Mouse (Mus musculus) midbrain, embryonic 10.5 days (tissue): Measurements from ENCODE around the gene 4930595D18Rik. TPM values are rescaled to one million over a fixed set of nuclear protein-coding genes. Genes with fewer than 3 reads are reported as not detected.
A peak's percentile ranks its signal among the peaks of the same experiment; 100 is the strongest.

Experiments
- DNase-seq: peaks from one replicate; pipeline ENCODE4 v3.0.0-alpha.2; 2017; ENCODE audit warnings: low spot score
- H3K27ac ChIP-seq: fragments of 300-500 bp; sonication (generic); replicated peaks from 2 replicates; pipeline ENCODE4 v1.5.1; 2016; ENCODE audit warnings: mild to moderate bottlenecking
- H3K27me3 ChIP-seq: fragments of 300-500 bp; sonication (generic); 2 replicates; pipeline ENCODE4 v1.6.1; 2016; ENCODE audit warnings: low read depth, mild to moderate bottlenecking; ENCODE audit not compliant: poor library complexity, severe bottlenecking
- H3K36me3 ChIP-seq: fragments of 300-500 bp; sonication (generic); 2 replicates; pipeline ENCODE4 v1.6.1; 2016; ENCODE audit warnings: mild to moderate bottlenecking, moderate library complexity
- H3K4me1 ChIP-seq: fragments of 300-500 bp; sonication (generic); 2 replicates; pipeline ENCODE4 v1.6.1; 2016
- H3K4me3 ChIP-seq: fragments of 300-500 bp; sonication (generic); 2 replicates; pipeline ENCODE4 v1.5.1; 2016; ENCODE audit warnings: mild to moderate bottlenecking, moderate library complexity
- H3K9me3 ChIP-seq: fragments of 300-500 bp; sonication (generic); replicated peaks from 2 replicates; pipeline ENCODE4 v1.6.1; 2016; ENCODE audit warnings: mild to moderate bottlenecking
- WGBS: fragments of 180-500 bp; shearing (Covaris S2); methylation state at CpG from one replicate; pipeline ENCODE4 v1.1.7; 2016; 5-methylcytosine and 5-hydroxymethylcytosine counted together
- polyA plus RNA-seq: library from polyadenylated mRNA; unstranded; fragments of >200 nt; fragmentation: Nextera tagmentation; extraction: Ambion mirVana; gene quantifications from 2 replicates; pipeline ENCODE4 v1.2.1, GENCODE M21; 2016

The 4930595D18Rik gene
- not detected in 2 replicates for polyA plus RNA-seq

DNA sequence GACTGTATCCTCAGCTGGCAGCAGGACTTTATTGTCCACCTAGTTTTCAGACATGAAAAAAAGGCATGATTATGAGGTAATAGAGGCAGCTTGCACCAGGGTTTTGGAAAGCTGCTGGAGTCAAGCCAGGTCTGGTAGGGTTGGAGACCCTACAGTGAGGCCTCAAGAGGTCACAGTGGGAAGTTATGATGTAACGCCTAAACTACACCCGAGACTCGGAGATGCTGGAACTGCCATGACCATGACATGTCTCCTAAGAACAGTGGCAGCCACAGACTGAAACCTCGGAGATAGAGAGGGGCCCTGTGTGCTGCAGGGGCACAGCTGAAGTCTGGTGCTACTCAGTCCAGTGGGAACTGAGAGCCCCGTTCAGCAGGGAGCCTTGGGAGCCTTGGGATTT, at the start of gene 4930595D18Rik:
Gene 4930595D18Rik (minus strand): TSS at position 16 of the 400 bp plus-strand sequence.
- DNase-seq, result no peak
- Histone ChIP-seq H3K27ac (no peak within 1 kb of the TSS), H3K4me1 (no peaks in the 10 kb centered on the region; the same call in 1 of the 2 replicates), H3K27me3 (no peaks in the 10 kb centered on the region), H3K36me3 (0 out of 2 replicates have a peak, but pooled peaks cover under 1% of the 10 kb centered on the region), H3K4me3 (no peak within 1 kb of the TSS), H3K9me3 (no peaks in the 10 kb centered on the region)
- 89% methylated on average over 5 of the region's 5 CpGs for WGBS

DNA sequence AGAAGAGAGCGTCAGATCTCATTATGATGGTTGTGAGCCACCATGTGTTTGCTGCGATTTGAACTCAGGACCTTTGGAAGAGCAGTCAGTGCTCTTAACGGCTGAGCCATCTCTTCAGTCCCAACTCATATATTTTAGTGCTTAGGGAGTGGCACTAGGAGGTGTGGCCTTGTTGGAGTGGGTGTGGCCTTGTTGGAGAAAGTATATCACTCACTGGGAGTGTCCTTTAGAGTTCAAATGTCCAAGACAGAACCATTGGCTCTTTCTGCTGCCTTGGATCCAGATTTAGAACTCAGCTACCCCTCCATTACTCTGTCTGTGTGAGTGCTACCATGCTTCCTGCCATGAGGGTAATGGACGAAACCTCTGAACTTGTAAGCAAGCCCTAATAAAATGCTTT, 49.5 kb upstream of the 4930595D18Rik start:
- WGBS, result 93% methylated on average over 4 of the region's 4 CpGs
- Histone ChIP-seq H3K27ac (no peak overlapping the region), H3K4me3 (no peak overlapping the region), H3K27me3 (no peaks in the 10 kb centered on the region), H3K9me3 (no peaks in the 10 kb centered on the region), H3K36me3 (peaks cover 35% of the 10 kb centered on the region), H3K4me1 (no peaks in the 10 kb centered on the region)
- DNase-seq, result no peak

DNA sequence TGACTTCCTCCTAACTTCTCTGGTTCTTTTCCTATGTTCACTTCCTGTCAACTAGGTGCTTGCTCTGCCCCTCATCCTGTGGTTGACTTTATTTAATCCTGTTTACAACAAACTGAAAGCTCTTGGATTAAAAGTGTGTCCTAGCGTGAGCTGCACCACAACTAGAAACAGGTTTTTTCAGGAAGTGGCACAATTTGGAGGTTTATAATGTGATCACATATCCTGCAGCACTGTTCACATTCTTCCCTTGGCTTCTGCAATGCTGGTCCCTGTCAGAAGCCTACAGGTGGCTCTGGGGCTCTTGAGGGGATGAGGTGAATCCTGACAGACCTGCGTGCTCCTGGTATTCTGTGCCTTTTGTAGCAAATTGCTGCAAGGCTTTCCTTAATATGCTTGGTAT, 46.5 kb upstream of the 4930595D18Rik start:
- WGBS, result 86% methylated on average over 2 of the region's 2 CpGs
- DNase-seq, result no peak
- no peaks in the 10 kb centered on the region for H3K9me3 ChIP-seq
- H3K27ac ChIP-seq, result no peak overlapping the region
- H3K4me3 ChIP-seq, result no peak overlapping the region
- H3K4me1 ChIP-seq, result no peaks in the 10 kb centered on the region
- peaks cover 22% of the 10 kb centered on the region for H3K36me3 ChIP-seq
- no peaks in the 10 kb centered on the region for H3K27me3 ChIP-seq

DNA sequence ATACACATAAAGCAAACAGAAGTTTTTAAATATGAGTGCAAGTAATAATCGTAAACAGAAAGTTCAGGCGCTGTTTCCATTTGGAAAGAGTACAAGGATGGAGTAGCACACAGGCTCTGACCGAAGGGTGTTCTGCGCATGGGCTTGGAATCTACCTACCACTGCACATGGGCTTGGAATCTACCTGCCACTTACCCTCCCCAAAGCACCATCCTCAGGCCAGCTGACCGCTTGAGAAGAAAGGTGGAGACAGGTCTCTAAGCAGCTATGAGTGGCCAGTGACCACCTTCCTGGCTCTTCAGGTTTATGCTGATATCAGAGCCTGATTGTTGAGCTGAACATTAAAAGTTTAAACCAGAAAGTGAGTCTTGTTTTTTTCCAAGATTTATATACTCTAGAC, 44.2 kb upstream of the 4930595D18Rik start:
- no peak for DNase-seq
- 95% methylated on average over 5 of the region's 5 CpGs for WGBS
- no peaks in the 10 kb centered on the region for H3K9me3 ChIP-seq
- no peak overlapping the region for H3K27ac ChIP-seq
- no peaks in the 10 kb centered on the region for H3K27me3 ChIP-seq
- no peak overlapping the region for H3K4me3 ChIP-seq
- no peaks in the 10 kb centered on the region for H3K4me1 ChIP-seq
- H3K36me3 ChIP-seq, result peaks cover 19% of the 10 kb centered on the region

DNA sequence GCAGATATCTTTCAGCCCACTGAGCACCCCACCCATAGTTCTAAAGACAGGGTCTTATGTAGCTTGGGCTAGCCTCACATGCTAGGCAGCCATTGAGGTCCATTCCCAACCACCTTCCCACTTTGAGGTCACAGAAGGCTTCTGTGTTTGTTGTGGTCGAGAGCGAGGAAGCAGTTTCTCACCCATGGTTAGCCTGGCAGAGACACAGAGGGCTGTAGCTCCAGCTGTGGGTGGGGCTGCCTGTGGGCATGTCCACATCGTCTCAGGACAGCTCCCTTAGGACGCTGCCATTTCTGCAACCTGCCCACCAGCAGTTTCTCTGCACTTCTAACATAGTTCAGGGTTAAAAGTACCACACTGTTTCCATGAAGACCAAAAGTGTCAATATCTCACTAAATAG, 43.1 kb upstream of the 4930595D18Rik start:
- Histone ChIP-seq H3K4me3 (no peak overlapping the region), H3K27ac (no peak overlapping the region), H3K4me1 (no peaks in the 10 kb centered on the region), H3K36me3 (peaks cover 28% of the 10 kb centered on the region), H3K9me3 (peaks cover under 1% of the 10 kb centered on the region; the same call in 1 of the 2 replicates), H3K27me3 (no peaks in the 10 kb centered on the region)
- no peak for DNase-seq
- WGBS, result 79% methylated on average over 4 of the region's 4 CpGs

DNA sequence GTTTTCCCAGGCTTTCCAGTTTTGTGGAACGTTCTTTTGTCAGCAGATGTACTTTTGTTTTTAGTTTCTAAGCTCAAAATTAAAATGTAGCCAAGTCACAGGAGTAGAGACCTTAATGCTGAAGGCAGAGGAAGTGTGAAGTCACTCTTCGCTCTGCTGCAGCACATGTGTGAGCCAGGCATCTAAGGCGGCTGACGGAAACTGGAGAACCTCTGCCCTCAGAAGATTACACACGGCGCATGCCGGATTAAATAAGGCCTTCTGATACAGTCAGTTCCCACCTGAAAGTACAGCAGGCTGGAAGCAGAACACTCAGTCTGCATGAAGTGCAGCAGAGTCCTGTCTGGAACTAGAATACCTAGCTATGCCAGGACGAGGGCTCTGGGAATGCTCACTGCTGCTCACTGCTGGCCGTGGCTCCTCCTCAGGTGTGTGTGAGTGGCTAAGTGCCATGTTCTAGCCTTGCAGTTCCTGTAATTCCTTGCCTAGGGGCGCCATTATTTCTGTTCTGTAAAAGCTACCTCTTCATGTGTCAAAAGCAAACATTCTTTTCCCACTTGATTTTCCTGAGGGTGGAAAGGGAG, 41.0 kb upstream of the 4930595D18Rik start:
- H3K27me3 ChIP-seq, result no peaks in the 10 kb centered on the region
- no peak for DNase-seq
- H3K4me1 ChIP-seq, result no peaks in the 10 kb centered on the region
- WGBS, result 87% methylated on average over 10 of the region's 10 CpGs
- no peak overlapping the region for H3K27ac ChIP-seq
- peaks cover 49% of the 10 kb centered on the region for H3K36me3 ChIP-seq
- no peak overlapping the region for H3K4me3 ChIP-seq
- H3K9me3 ChIP-seq, result peaks cover 16% of the 10 kb centered on the region

DNA sequence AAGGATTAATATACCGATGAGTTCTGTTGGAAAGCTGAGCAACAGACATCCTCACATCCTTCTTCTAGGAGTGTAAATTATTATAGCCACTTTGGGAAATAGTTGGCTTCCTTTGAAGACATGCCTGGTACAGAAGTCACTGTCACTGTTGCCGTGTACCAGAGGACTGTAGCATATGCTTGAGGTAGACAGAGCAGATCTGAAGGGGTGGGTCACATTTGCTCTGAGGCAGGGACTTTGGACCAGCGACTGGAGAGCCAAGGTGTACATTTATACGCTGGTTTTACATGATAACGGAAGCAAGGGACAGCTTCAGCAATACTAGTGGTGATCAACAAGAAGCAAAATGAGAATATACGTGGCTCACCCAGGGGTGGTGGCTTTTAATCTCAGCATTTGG, 34.6 kb upstream of the 4930595D18Rik start:
- H3K9me3 ChIP-seq, result peaks cover 16% of the 10 kb centered on the region
- no peaks in the 10 kb centered on the region for H3K27me3 ChIP-seq
- 92% methylated on average over 6 of the region's 6 CpGs for WGBS
- no peak for DNase-seq
- peaks cover 43% of the 10 kb centered on the region for H3K36me3 ChIP-seq
- no peaks in the 10 kb centered on the region for H3K4me1 ChIP-seq
- no peak overlapping the region for H3K4me3 ChIP-seq
- H3K27ac ChIP-seq, result no peak overlapping the region

DNA sequence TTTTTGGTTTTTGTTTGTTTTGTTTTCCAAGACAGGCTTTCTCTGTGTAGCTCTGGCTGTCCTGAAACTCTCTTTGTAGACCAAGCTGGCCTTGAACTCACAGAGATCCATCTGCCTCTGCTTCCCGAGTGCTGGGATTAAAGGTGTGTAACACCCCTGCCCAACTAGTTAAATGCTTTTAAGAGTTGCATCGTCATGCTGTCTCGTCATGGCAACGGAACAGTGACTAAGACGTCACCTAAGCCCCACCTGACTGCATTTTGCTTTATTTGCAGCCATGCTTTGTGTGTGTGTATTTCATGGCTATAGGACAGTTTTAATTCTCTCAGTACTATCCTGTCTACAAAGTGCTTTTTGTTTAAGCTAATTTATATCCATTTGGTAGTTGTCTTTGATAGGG, 27.4 kb upstream of the 4930595D18Rik start:
- no peaks in the 10 kb centered on the region; the same call in 1 of the 2 replicates for H3K4me1 ChIP-seq
- H3K36me3 ChIP-seq, result no peaks in the 10 kb centered on the region
- no peaks in the 10 kb centered on the region for H3K9me3 ChIP-seq
- DNase-seq, result no peak
- no peak overlapping the region for H3K27ac ChIP-seq
- H3K27me3 ChIP-seq, result no peaks in the 10 kb centered on the region
- H3K4me3 ChIP-seq, result no peak overlapping the region
- WGBS, result 79% methylated on average over 5 of the region's 5 CpGs

DNA sequence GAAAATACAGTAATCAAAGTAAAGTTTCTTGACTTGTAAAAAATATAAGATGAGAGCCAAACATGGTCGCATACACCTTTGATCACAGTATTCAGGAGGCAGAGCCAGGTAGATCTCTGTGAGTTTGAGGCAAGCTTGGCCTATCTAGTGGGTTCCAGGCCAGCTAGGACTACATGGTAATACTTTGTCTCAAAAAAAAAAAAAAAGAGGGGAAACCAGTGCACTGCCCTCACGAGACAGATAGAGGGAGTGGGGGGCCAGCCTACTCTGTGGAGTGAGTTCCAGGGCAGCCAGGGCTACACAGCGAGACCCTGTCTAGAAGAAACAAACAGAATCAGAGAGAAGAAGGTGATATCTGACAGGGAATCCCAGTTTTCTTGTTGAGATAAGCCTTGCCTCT, 23.4 kb upstream of the 4930595D18Rik start:
- Histone ChIP-seq H3K4me3 (no peak overlapping the region), H3K27ac (no peak overlapping the region), H3K27me3 (no peaks in the 10 kb centered on the region), H3K4me1 (peaks cover 12% of the 10 kb centered on the region), H3K36me3 (no peaks in the 10 kb centered on the region), H3K9me3 (no peaks in the 10 kb centered on the region)
- DNase-seq, result no peak
- 75% methylated on average over 3 of the region's 3 CpGs for WGBS

DNA sequence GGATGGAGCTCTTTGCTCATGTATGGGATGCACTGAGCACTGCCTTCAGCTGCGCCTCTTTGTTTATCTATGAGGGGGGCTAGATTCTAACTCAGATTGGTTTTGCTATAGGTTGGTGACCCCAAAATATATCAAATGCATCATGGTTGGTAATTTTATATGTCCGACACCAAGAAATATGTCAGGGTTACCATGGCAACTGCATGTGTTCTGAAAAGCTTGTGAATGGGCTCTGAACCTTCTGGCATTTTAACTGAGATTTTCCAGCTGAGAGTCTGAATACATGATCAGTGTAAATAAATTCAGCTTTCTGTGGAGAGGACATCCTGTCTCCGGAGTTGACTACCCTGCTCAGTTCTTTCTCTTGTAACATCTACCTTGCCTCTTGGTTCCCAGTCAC, 19.7 kb upstream of the 4930595D18Rik start:
- DNase-seq, result no peak
- Histone ChIP-seq H3K9me3 (no peaks in the 10 kb centered on the region), H3K36me3 (peaks cover 4% of the 10 kb centered on the region; the same call in 1 of the 2 replicates), H3K4me3 (no peak overlapping the region), H3K4me1 (peaks cover 12% of the 10 kb centered on the region), H3K27me3 (no peaks in the 10 kb centered on the region), H3K27ac (no peak overlapping the region)
- WGBS, result 74% methylated on average over 3 of the region's 3 CpGs

DNA sequence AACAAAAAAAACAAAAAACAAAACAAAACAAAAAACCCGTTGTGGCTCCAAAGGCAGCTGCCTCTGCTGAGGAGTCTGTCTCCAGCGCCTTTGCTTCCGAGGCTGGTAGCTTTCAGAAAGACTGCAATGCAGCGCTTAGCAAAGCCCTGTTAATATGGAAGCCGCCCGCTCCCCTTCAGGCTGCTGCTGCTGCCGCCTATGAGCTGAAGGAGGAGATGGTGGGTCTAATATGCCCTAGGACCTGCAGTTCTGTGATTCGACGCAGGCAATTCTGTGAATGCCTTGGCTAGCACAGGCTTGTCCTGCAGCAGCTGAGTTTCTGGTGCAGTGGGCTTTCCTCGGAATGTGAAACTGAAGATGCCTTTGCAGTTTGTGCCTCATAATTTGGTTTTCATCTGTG, 18.8 kb upstream of the 4930595D18Rik start:
- H3K4me3 ChIP-seq, result no peak overlapping the region
- 0 out of 2 replicates have a peak overlapping the region, but pooled peaks have one; percentile 46 for H3K27ac ChIP-seq
- H3K9me3 ChIP-seq, result no peaks in the 10 kb centered on the region
- no peaks in the 10 kb centered on the region for H3K27me3 ChIP-seq
- H3K36me3 ChIP-seq, result peaks cover 4% of the 10 kb centered on the region; the same call in 1 of the 2 replicates
- no peak for DNase-seq
- WGBS, result 80% methylated on average over 10 of the region's 10 CpGs
- H3K4me1 ChIP-seq, result peaks cover 12% of the 10 kb centered on the region

DNA sequence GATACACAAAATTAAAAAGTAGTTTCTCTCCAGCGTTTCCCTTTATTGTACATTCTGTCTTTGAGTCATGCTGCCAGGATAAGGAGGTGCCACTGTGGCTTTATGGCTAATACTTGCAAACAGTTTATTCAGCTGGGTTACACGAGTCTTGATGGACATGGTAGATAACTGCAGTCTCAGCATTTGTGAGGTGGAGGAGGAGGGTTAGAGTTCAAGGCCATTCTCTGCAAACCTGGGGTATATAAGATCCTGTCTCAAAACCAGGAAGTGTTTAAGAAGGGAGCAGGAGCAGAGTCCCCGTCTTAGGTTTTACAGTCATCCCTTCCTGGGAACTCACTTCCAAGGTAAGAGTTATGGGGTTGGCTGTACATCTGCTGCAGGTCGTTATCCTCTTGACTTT, 12.3 kb upstream of the 4930595D18Rik start:
- peaks cover 13% of the 10 kb centered on the region for H3K4me1 ChIP-seq
- H3K27ac ChIP-seq, result no peak overlapping the region
- 88% methylated on average over 4 of the region's 4 CpGs for WGBS
- no peaks in the 10 kb centered on the region for H3K9me3 ChIP-seq
- no peak overlapping the region for H3K4me3 ChIP-seq
- no peaks in the 10 kb centered on the region for H3K27me3 ChIP-seq
- no peak for DNase-seq
- H3K36me3 ChIP-seq, result peaks cover 3% of the 10 kb centered on the region; the same call in 1 of the 2 replicates

DNA sequence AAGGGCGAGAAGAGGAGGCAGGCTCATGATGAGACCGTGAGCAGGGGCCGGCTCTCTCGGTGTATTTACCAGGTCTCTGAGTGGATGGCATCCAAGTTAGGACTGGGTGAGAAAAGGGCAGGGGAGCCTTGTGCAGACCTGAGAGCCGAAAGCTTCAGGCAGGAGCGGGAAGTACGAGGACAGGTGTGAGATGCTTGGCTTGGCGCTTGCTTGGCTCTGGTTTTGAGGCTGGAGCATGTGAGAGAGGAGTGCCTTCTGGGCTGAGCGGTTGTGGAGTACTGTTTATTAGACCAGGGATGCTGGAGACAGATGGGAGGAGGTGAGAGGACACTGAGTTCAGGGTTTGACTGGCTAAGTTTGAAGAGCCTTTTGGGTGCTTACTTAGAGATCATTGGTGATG, 9.0 kb upstream of the 4930595D18Rik start:
- Histone ChIP-seq H3K4me3 (no peak overlapping the region), H3K4me1 (peaks cover 13% of the 10 kb centered on the region), H3K27me3 (no peaks in the 10 kb centered on the region), H3K9me3 (no peaks in the 10 kb centered on the region), H3K27ac (peak overlapping the region; percentile 33; the same call in 1 of the 2 replicates), H3K36me3 (no peaks in the 10 kb centered on the region)
- DNase-seq, result no peak
- 86% methylated on average over 9 of the region's 9 CpGs for WGBS
